Mouse (Mus musculus) liver, embryonic 14.5 days (tissue): ENCODE measurements around the gene Srsf1. TPM values are rescaled to one million over a fixed set of nuclear protein-coding genes. Genes with fewer than 3 reads are reported as not detected.

ENCODE experiments used
- ATAC-seq: fragments of 200-750 bp; cut with Nextera tagmentation; 2 replicates; pipeline ENCODE4 v1.8.0; 2017; ENCODE audit warnings: moderate number of reproducible peaks, mild to moderate bottlenecking, moderate library complexity; ENCODE audit not compliant: insufficient read depth
- DNase-seq, 3 experiments: peaks; one replicate each; pipeline ENCODE4 v3.0.0-alpha.2; 2012 to 2013; ENCODE audit warnings: low read depth in 3 of 3, low spot score in 3 of 3
- H3K27ac ChIP-seq: fragments of 300-500 bp; sonication (generic); 2 replicates; pipeline ENCODE4 v1.5.1; 2014; ENCODE audit warnings: moderate library complexity, mild to moderate bottlenecking, control low read depth, inconsistent platforms
- H3K27me3 ChIP-seq: fragments of 300-500 bp; sonication (generic); 2 replicates; pipeline ENCODE4 v1.6.1; 2014; ENCODE audit warnings: mild to moderate bottlenecking, low read length, moderate library complexity; ENCODE audit not compliant: control insufficient read depth, insufficient read depth
- H3K36me3 ChIP-seq: fragments of 300-500 bp; sonication (generic); replicated peaks from 2 replicates; pipeline ENCODE4 v1.6.1; 2014; ENCODE audit warnings: low read depth; ENCODE audit not compliant: control insufficient read depth, insufficient read depth
- H3K4me1 ChIP-seq, 2 experiments: fragments of 200-500 bp in 1 of 2; fragments of 300-500 bp in 1 of 2; sonication (generic) in 1 of 2; replicated peaks; 2 replicates each; pipeline ENCODE4 v1.6.1; 2012 to 2014; ENCODE audit warnings: antibody characterized with exemption in 1 of 2, inconsistent platforms in 1 of 2, low read length in 1 of 2; ENCODE audit not compliant: control insufficient read depth in 2 of 2, insufficient read depth in 2 of 2
- H3K4me2 ChIP-seq: fragments of 300-500 bp; sonication (generic); 2 replicates; pipeline ENCODE4 v1.6.1; 2014; ENCODE audit warnings: low read depth, mild to moderate bottlenecking, control low read depth, moderate library complexity
- H3K4me3 ChIP-seq, 2 experiments: fragments of 200-500 bp in 1 of 2; fragments of 300-500 bp in 1 of 2; sonication (generic) in 1 of 2; 2 replicates each; pipeline ENCODE4 v1.5.1; 2012 to 2014; ENCODE audit warnings: low read depth in 2 of 2, low read length in 2 of 2, mild to moderate bottlenecking in 2 of 2, control low read depth in 1 of 2, inconsistent platforms in 1 of 2, moderate library complexity in 1 of 2; ENCODE audit not compliant: insufficient read depth in 1 of 2
- H3K9ac ChIP-seq: fragments of 300-500 bp; sonication (generic); replicated peaks from 2 replicates; pipeline ENCODE4 v1.6.1; 2014; ENCODE audit warnings: mild to moderate bottlenecking, control low read depth, moderate library complexity
- H3K9me3 ChIP-seq: fragments of 300-500 bp; sonication (generic); 2 replicates; pipeline ENCODE4 v1.6.1; 2016; ENCODE audit warnings: low read length, mixed read lengths; ENCODE audit not compliant: control insufficient read depth
- CTCF ChIP-seq: IDR thresholded peaks from 2 replicates; pipeline ENCODE4 v1.5.1; 2016; ENCODE audit warnings: antibody characterized with exemption, low read depth, control low read depth
- EP300 ChIP-seq: IDR thresholded peaks from 2 replicates; pipeline ENCODE4 v1.6.1; 2016; ENCODE audit warnings: antibody characterized with exemption, low read depth
- WGBS: fragments of 180-500 bp; shearing (Covaris S2); extraction: QIAGEN DNeasy Blood & Tissue Kit; methylation state at CpG from one replicate; pipeline ENCODE4 v1.1.7; 2014; ENCODE audit not compliant: insufficient replicate concordance; 5-methylcytosine and 5-hydroxymethylcytosine counted together
- polyA plus RNA-seq, 2 experiments: library from polyadenylated mRNA; depleted of rRNA in 1 of 2; stranded (reverse) in 1 of 2; unstranded in 1 of 2; fragments of >200 nt; fragmentation: Nextera tagmentation in 1 of 2; extraction: Ambion mirVana in 1 of 2; gene quantifications; 2 replicates each; pipeline versions ENCODE4 v1.2.1 to v1.2.3; 2012 to 2014

Srsf1 gene
- polyA plus RNA-seq, 2 experiments, result 139 to 163 TPM

DNA sequence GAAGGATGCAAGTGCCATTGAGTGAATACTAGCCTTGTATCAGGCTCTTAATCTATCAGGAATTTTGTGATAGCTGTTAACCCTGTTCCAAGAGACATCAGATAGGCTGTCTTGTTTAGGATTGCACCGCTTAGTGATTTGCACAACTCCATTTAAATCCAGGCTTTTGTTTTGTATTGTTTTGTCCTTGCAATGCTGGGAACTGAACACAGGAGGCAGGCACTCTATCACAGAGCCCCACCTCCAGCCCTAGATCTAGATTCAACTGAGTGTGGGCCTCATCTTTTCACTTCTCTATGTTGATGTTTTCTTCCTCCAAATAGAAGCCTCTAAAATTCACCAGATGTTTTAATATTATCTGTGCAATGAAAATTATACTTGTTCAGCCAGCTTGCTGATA, 28.5 kb downstream of the Srsf1 start:
- no peaks in the 10 kb centered on the region for H3K9me3 ChIP-seq
- peaks cover 2 to 3% of the 10 kb centered on the region in 2 experiments; a peak in 3 of 4 replicates for H3K4me1 ChIP-seq
- no peak overlapping the region for H3K9ac ChIP-seq
- H3K36me3 ChIP-seq, result peaks cover 55% of the 10 kb centered on the region
- H3K27ac ChIP-seq, result no peak overlapping the region
- no peaks in the 10 kb centered on the region for H3K27me3 ChIP-seq
- ATAC-seq (no peak), DNase-seq (no peak)
- no peak overlapping the region for H3K4me3 ChIP-seq
- no peak for TF ChIP-seq EP300
- TF ChIP-seq CTCF, result no peak
- no peak overlapping the region for H3K4me2 ChIP-seq
- WGBS, result 82% methylated on average over 1 of the region's 1 CpGs

DNA sequence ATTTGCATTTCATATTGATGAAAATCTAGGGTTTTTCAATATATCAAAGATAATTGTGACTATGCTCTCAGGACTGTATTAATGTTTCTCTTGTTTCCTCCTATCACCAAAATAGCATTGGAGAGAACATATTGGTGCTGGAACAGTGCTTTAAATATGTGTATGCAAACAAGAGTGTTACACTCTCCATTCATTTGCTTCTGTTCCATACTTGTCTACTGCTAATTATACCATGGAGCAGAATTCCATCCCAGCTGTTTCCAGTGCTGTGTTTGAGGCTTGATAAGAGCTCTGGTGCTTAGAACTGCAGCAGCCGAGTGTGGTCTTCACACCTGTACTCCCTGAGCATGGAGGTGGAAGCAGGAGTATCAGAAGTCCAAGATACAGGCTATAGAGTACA, 29.2 kb downstream of the Srsf1 start:
- WGBS, result 56% methylated on average over 1 of the region's 1 CpGs
- Histone ChIP-seq H3K4me3 (no peak overlapping the region), H3K4me1 (peaks cover 0 to 3% of the 10 kb centered on the region in 2 experiments; a peak in 2 of 4 replicates), H3K27ac (no peak overlapping the region), H3K4me2 (no peak overlapping the region), H3K9ac (no peak overlapping the region), H3K27me3 (no peaks in the 10 kb centered on the region), H3K9me3 (no peaks in the 10 kb centered on the region), H3K36me3 (peaks cover 62% of the 10 kb centered on the region)
- DNase-seq (no peak), ATAC-seq (no peak)
- TF ChIP-seq EP300 (no peak), CTCF (no peak)

DNA sequence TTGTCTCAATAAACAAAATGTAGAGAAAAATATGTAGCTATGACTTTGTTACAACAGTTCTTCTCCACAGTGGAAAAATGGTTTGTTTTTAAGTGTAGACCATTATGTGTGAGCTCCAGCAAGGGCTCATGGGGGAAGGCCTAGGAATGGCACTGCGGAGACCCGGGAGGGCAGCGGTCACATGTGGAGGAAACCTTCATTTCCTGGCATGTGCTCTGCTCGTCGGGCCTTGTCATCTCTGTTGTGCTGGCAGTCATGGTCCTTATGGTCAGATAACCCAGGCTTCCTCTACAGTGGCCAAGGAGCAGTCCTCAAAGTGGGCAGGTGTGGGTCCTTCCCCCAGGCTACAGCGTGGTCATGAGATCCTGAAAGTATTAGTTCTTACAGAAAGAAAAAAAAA, 36.5 kb downstream of the Srsf1 start:
- WGBS, result 31% methylated on average over 6 of the region's 6 CpGs
- H3K36me3 ChIP-seq, result peaks cover 36% of the 10 kb centered on the region
- H3K4me3 ChIP-seq, result no peak overlapping the region
- no peak overlapping the region for H3K4me2 ChIP-seq
- no peaks in the 10 kb centered on the region for H3K27me3 ChIP-seq
- H3K4me1 ChIP-seq, result peaks cover 0 to 6% of the 10 kb centered on the region in 2 experiments; a peak in 3 of 4 replicates
- H3K9me3 ChIP-seq, result no peaks in the 10 kb centered on the region
- DNase-seq (no peak), ATAC-seq (no peak)
- no peak overlapping the region for H3K9ac ChIP-seq
- TF ChIP-seq EP300 (no peak), CTCF (no peak)
- H3K27ac ChIP-seq, result no peak overlapping the region

DNA sequence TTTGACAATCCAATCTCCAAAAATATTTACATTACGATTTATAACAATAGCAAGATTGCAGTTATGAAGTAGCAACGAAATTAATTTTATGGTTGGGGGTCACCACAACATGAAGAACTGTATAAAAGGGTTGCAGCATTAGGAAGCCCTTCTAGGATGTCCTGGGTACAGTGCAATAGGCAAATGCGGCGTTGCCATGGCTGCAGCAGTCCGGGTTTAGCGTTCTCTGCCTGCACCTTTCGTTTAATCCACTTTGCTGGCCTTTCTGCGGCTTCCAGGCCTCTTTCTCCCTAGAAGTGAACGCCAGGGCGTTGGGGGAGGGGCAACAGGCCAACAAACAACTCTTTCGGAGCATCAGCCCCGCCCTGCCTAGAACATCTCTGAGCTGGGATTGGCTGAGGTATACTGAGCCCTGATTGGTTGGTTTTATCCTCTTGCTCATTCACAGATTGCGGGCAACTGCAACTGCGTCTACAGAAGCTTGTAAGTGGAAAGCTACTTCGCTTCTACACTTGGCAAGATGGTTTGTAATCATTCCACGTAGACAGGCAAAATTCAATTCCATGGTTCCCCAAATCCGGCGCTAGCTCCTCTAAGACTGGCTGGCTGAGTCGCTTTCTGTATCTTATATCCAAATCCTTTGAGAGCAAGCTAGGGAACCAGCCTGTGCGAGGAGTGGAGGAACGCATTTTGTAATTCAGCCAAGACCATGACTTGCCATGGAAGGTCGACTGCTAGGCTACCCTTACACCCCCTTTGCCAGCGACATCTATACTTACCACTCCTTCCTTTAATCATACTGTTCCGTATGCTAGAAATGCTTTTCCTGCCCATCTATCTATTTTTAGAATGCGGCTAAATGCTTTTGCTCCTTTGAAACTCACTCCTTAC, 39.8 kb downstream of the Srsf1 start:
- no peak overlapping the region for H3K27ac ChIP-seq
- peak overlapping the region; percentile 23; the same call in 1 of the 2 replicates for H3K9ac ChIP-seq
- TF ChIP-seq CTCF (no peak), EP300 (no peak)
- H3K4me1 ChIP-seq, result peaks cover 0 to 6% of the 10 kb centered on the region in 2 experiments; a peak in 3 of 4 replicates
- 8% methylated on average over 25 of the region's 25 CpGs for WGBS
- ATAC-seq, result peak; percentile 91
- H3K9me3 ChIP-seq, result no peaks in the 10 kb centered on the region
- peak overlapping the region; percentile 1 to 9; a peak in 2 of 4 replicates for H3K4me3 ChIP-seq
- no peaks in the 10 kb centered on the region for H3K27me3 ChIP-seq
- DNase-seq, result peak; percentile 65 to 74 (median 65)
- peaks cover 7% of the 10 kb centered on the region; the same call in 1 of the 2 replicates for H3K36me3 ChIP-seq
- peak overlapping the region; percentile 53 for H3K4me2 ChIP-seq

DNA sequence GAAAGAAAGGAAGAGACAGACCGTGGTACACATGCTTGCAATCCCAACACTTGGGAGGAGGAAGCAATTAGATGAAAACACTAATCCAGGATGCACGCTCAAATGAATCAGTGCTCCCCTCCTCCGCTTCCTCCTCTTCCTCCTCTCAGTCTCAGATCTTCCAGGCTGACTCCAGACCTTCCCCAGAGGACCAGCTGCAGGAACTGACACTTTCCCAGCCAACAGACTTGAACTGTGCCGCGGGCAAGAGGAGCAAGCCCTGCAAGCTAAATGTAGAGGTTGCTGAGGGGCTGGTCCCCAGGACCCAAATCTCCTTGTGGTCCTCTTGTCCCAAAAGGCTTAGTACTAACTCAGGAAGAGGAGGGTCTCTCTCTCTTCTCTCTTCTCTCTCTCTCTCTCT, 42.0 kb downstream of the Srsf1 start:
- H3K9me3 ChIP-seq, result no peaks in the 10 kb centered on the region
- peaks cover 0 to 6% of the 10 kb centered on the region in 2 experiments; a peak in 3 of 4 replicates for H3K4me1 ChIP-seq
- H3K4me3 ChIP-seq, result no peak overlapping the region
- no peak for DNase-seq
- H3K9ac ChIP-seq, result no peak overlapping the region
- WGBS, result 47% methylated on average over 5 of the region's 5 CpGs
- H3K4me2 ChIP-seq, result no peak overlapping the region
- H3K27me3 ChIP-seq, result no peaks in the 10 kb centered on the region
- H3K36me3 ChIP-seq, result no peaks in the 10 kb centered on the region
- H3K27ac ChIP-seq, result no peak overlapping the region
- TF ChIP-seq CTCF (no peak), EP300 (no peak)
- no peak for ATAC-seq
